Comparison of ENCODE assay signal across 8 mouse cellular contexts in genomic region chr1:162548016-162548916, GRCm38 (mm10). TPM values are rescaled to one million over a fixed set of nuclear protein-coding genes. Genes with fewer than 3 reads are reported as not detected.
DNase-seq lines count a peak whose midpoint lies in the region; ATAC-seq and TF ChIP-seq lines count a peak whose summit lies in the region.

Gene Mettl13, minus strand, starts transcription at chr1:162548551.

- H3K4me3 ChIP-seq in heart, embryonic 15.5 days = peak within 1 kb of the TSS; percentile 91
- H3K4me3 ChIP-seq in liver, embryonic 14.5 days (ENCODE audit: insufficient read depth in 1 of 2, low read depth in 2 of 2, low read length in 2 of 2) = peak within 1 kb of the TSS; percentile 70 to 90
- peak within 1 kb of the TSS; percentile 62 for H3K4me3 ChIP-seq in neural tube, embryonic 12.5 days

- peak; percentile 99 for ATAC-seq in CD4-positive, CD25-positive, alpha-beta regulatory T cell, adult 4 months
- peak; percentile 98 for ATAC-seq in heart, embryonic 15.5 days (replicated peaks; ENCODE audit: insufficient number of reproducible peaks, insufficient read depth, low FRiP score, low read depth)
- peak; percentile 96 for ATAC-seq in liver, embryonic 14.5 days (ENCODE audit: insufficient read depth)
- ATAC-seq in neural tube, embryonic 12.5 days (ENCODE audit: low FRiP score, low read depth) = peak; percentile 99

- peak within 1 kb of the TSS; percentile 79 for H3K27ac ChIP-seq in heart, embryonic 15.5 days
- H3K27ac ChIP-seq in liver, embryonic 14.5 days = peak within 1 kb of the TSS; percentile 37
- H3K27ac ChIP-seq in neural tube, embryonic 12.5 days = 0 out of 2 replicates have a peak within 1 kb of the TSS, but pooled peaks have one; percentile 32

- no peak for TF ChIP-seq CTCF in liver, embryonic 14.5 days (IDR thresholded peaks at IDR 0.05; ENCODE audit: low read depth)

- peak within 1 kb of the TSS; percentile 84 for H3K4me2 ChIP-seq in heart, embryonic 15.5 days
- H3K4me2 ChIP-seq in liver, embryonic 14.5 days (ENCODE audit: low read depth) = peak within 1 kb of the TSS; percentile 93
- H3K4me2 ChIP-seq in neural tube, embryonic 12.5 days (replicated peaks) = peak within 1 kb of the TSS; percentile 86

- H3K9me3 ChIP-seq in heart, embryonic 15.5 days (replicated peaks) = no peaks in the 10 kb centered on the region
- H3K9me3 ChIP-seq in liver, embryonic 14.5 days (ENCODE audit: control insufficient read depth, low read length) = no peaks in the 10 kb centered on the region
- no peaks in the 10 kb centered on the region for H3K9me3 ChIP-seq in neural tube, embryonic 12.5 days

- H3K9ac ChIP-seq in heart, embryonic 15.5 days = peak within 1 kb of the TSS; percentile 74
- peak within 1 kb of the TSS; percentile 61 for H3K9ac ChIP-seq in liver, embryonic 14.5 days (replicated peaks)
- H3K9ac ChIP-seq in neural tube, embryonic 12.5 days = peak within 1 kb of the TSS; percentile 62

- DNase-seq in c-Kit-negative CD71-positive TER-119-positive erythroid progenitor cells, embryonic 14.5 days (ENCODE audit: low read depth, low spot score) = peak; percentile 84
- peak; percentile 84 for DNase-seq in fibroblast of lung, adult 2 months (ENCODE audit: low read depth)
- peak; percentile 92 to 96 for DNase-seq in kidney, postnatal 25 days
- DNase-seq in liver, embryonic 14.5 days (ENCODE audit: low read depth in 3 of 3, low spot score in 3 of 3) = peak; percentile 88 to 89 (median 88)
- DNase-seq in telencephalon, adult 2 months (ENCODE audit: low read depth, low spot score) = peak; percentile 93

- TF ChIP-seq EP300 in liver, embryonic 14.5 days (IDR thresholded peaks at IDR 0.05; ENCODE audit: low read depth) = no peak

- WGBS in heart, embryonic 15.5 days = under 1% methylated on average over 52 of the region's 52 CpGs
- under 1% methylated on average over 52 of the region's 52 CpGs for WGBS in liver, embryonic 14.5 days (ENCODE audit: insufficient replicate concordance)
- under 1% methylated on average over 52 of the region's 52 CpGs for WGBS in neural tube, embryonic 12.5 days

- peaks cover 14% of the 10 kb centered on the region for H3K4me1 ChIP-seq in heart, embryonic 15.5 days (replicated peaks)
- peaks cover 5 to 14% of the 10 kb centered on the region in 2 experiments; a peak in 3 of 4 replicates for H3K4me1 ChIP-seq in liver, embryonic 14.5 days (replicated peaks; ENCODE audit: control insufficient read depth in 2 of 2, insufficient read depth in 2 of 2, low read length in 1 of 2)
- peaks cover 13% of the 10 kb centered on the region for H3K4me1 ChIP-seq in neural tube, embryonic 12.5 days

- H3K27me3 ChIP-seq in heart, embryonic 15.5 days = no peaks in the 10 kb centered on the region
- no peaks in the 10 kb centered on the region for H3K27me3 ChIP-seq in liver, embryonic 14.5 days (ENCODE audit: control insufficient read depth, insufficient read depth, low read length)
- H3K27me3 ChIP-seq in neural tube, embryonic 12.5 days (replicated peaks) = no peaks in the 10 kb centered on the region

- peaks cover 26% of the 10 kb centered on the region for H3K36me3 ChIP-seq in heart, embryonic 15.5 days
- peaks cover 8% of the 10 kb centered on the region for H3K36me3 ChIP-seq in liver, embryonic 14.5 days (replicated peaks; ENCODE audit: control insufficient read depth, insufficient read depth, low read depth)
- H3K36me3 ChIP-seq in neural tube, embryonic 12.5 days = peaks cover 21% of the 10 kb centered on the region

RNA-seq across cellular contexts. Expression of gene Mettl13, which starts in this region (rescaled TPM):
- 10 to 100 TPM in 1 of 2 experiments, 1 to 10 TPM in 1; 5.9 to 16.8 TPM for polyA plus RNA-seq in CD4-positive, CD25-positive, alpha-beta regulatory T cell, adult 4 months (2017; shearing (Covaris generic))
- polyA plus RNA-seq in heart, embryonic 15.5 days (2015; fragmentation: Nextera tagmentation; extraction: Ambion mirVana) = 10.0 and 14.2 TPM in 2 replicates
- 3.8 and 4.9 TPM in 2 replicates for polyA plus RNA-seq in liver, embryonic 14.5 days (2012; rRNA removed)
- polyA plus RNA-seq in liver, embryonic 14.5 days (2014; fragmentation: Nextera tagmentation; extraction: Ambion mirVana) = 4.2 and 5.5 TPM in 2 replicates
- polyA plus RNA-seq in neural tube, embryonic 12.5 days (2016; fragmentation: Nextera tagmentation; extraction: Ambion mirVana) = 19.9 and 23.5 TPM in 2 replicates

Comparison
In these comparisons a context has a peak if more than half of its experiments do, and no peak if none do; other contexts are left out.
1. Peak in every context shown above with its lines: DNase-seq, ATAC-seq, H3K4me3 ChIP-seq and H3K27ac ChIP-seq.